In the genomic region with DNA sequence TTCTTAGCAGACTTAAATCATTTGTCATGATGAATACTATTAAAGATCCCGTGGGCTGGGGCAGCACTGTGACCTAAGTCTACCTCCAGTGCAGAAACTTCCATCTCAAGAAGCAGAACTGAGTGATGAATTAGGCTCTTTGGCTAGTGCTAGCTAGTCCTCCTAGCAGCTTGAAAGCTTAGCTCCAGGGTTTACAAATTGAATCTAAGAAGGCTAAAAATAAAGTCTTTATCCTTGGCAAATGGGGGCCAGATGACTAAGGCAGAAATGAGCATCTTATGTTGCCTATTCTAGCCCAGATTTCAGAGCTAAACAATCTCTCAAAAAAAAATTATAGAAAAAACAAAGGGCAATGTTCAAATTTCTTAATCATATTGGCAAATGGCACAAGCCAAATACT, we compare ENCODE assay signal across 26 mouse cellular contexts.
"Had no signal": no experiment of that assay in that cellular context is flagged by ENCODE, and none has a peak within 500 bp of the region (broad histone marks: within the 10 kb centered on the region; RNA-seq: fewer than 3 reads in every experiment).

No protein-coding gene starts in this region.

- H3K4me2 ChIP-seq: heart, embryonic 11.5 days; heart, embryonic 13.5 days; heart, embryonic 15.5 days; hindbrain, embryonic 13.5 days; hindbrain, embryonic 15.5 days; kidney, embryonic 15.5 days; limb, embryonic 13.5 days; limb, embryonic 15.5 days; liver, embryonic 11.5 days had no signal

- H3K9me3 ChIP-seq: heart, embryonic 13.5 days; heart, embryonic 15.5 days; hindbrain, embryonic 13.5 days; hindbrain, embryonic 15.5 days; kidney, embryonic 15.5 days; limb, embryonic 13.5 days; limb, embryonic 15.5 days had no signal

- H3K9ac ChIP-seq: heart, embryonic 13.5 days; heart, embryonic 15.5 days; hindbrain, embryonic 13.5 days; hindbrain, embryonic 15.5 days; kidney, embryonic 15.5 days; limb, embryonic 13.5 days; limb, embryonic 15.5 days had no signal

- H3K4me3 ChIP-seq: heart, adult 2 months; heart, embryonic 13.5 days; heart, embryonic 15.5 days; hindbrain, embryonic 13.5 days; hindbrain, embryonic 15.5 days; kidney, embryonic 15.5 days; limb, embryonic 13.5 days; limb, embryonic 15.5 days had no signal

- DNase-seq: gastrocnemius, postnatal 14 days; gastrocnemius, postnatal 36 days; heart, adult 11 months; heart, adult 2 months; heart, postnatal 14 days; heart, postnatal 36 days; kidney, adult 11 months; kidney, adult 2 months; kidney, adult 9 months; kidney, postnatal 14 days; kidney, postnatal 36 days; layer of hippocampus, adult 9-11 months; layer of hippocampus, postnatal 36 days; left cerebral cortex, postnatal 4 days had no signal

- H3K4me1 ChIP-seq: heart, embryonic 13.5 days; heart, embryonic 15.5 days; hindbrain, embryonic 13.5 days; hindbrain, embryonic 15.5 days; kidney, embryonic 15.5 days; limb, embryonic 13.5 days; limb, embryonic 15.5 days had no signal

- ATAC-seq: hindbrain, postnatal 0 days; intestine, embryonic 16.5 days had no signal

- H3K27me3 ChIP-seq: heart, embryonic 13.5 days; heart, embryonic 15.5 days; hindbrain, embryonic 13.5 days; hindbrain, embryonic 15.5 days; kidney, embryonic 15.5 days; limb, embryonic 13.5 days; limb, embryonic 15.5 days had no signal

- H3K27ac ChIP-seq: heart, adult 2 months; heart, embryonic 13.5 days; heart, embryonic 15.5 days; hindbrain, embryonic 13.5 days; hindbrain, embryonic 15.5 days; hindbrain, postnatal 0 days; kidney, embryonic 15.5 days; kidney, postnatal 0 days; limb, embryonic 13.5 days; limb, embryonic 15.5 days had no signal
